Mouse (Mus musculus) midbrain, embryonic 16.5 days (tissue): ENCODE measurements around the gene Rrm1. TPM values are rescaled to one million over a fixed set of nuclear protein-coding genes. Genes with fewer than 3 reads are reported as not detected.
A peak's percentile ranks its signal among the peaks of the same experiment; 100 is the strongest.
"Not testable (repeated sequence)": the region's sequence is repeated elsewhere in the genome, so short reads cannot be mapped to it uniquely, and the experiment has no call there.

Source experiments
- ATAC-seq: fragments of 200-750 bp; cut with Nextera tagmentation; 2 replicates; pipeline ENCODE4 v1.8.0; 2017; ENCODE audit warnings: moderate TSS enrichment
- H3K27ac ChIP-seq: fragments of 300-500 bp; sonication (generic); 2 replicates; pipeline ENCODE4 v1.5.1; 2014; ENCODE audit warnings: mild to moderate bottlenecking, low read length, mixed read lengths
- H3K27me3 ChIP-seq: fragments of 300-500 bp; sonication (generic); 2 replicates; pipeline ENCODE4 v1.6.1; 2014; ENCODE audit warnings: low read depth, low read length, mixed read lengths; ENCODE audit not compliant: control insufficient read depth, insufficient read depth
- H3K36me3 ChIP-seq: fragments of 300-500 bp; sonication (generic); 2 replicates; pipeline ENCODE4 v1.6.1; 2014; ENCODE audit warnings: mild to moderate bottlenecking, low read length, moderate library complexity, mixed read lengths; ENCODE audit not compliant: control insufficient read depth, insufficient read depth
- H3K4me1 ChIP-seq: fragments of 300-500 bp; sonication (generic); 2 replicates; pipeline ENCODE4 v1.6.1; 2014; ENCODE audit warnings: mild to moderate bottlenecking, low read length, mixed read lengths; ENCODE audit not compliant: control insufficient read depth, insufficient read depth
- H3K4me2 ChIP-seq: fragments of 300-500 bp; sonication (generic); 2 replicates; pipeline ENCODE4 v1.6.1; 2014; ENCODE audit warnings: mild to moderate bottlenecking, low read length, mixed read lengths
- H3K4me3 ChIP-seq: fragments of 300-500 bp; sonication (generic); 2 replicates; pipeline ENCODE4 v1.5.1; 2014; ENCODE audit warnings: low read depth, mild to moderate bottlenecking, low read length, moderate library complexity, mixed read lengths
- H3K9ac ChIP-seq: fragments of 300-500 bp; sonication (generic); 2 replicates; pipeline ENCODE4 v1.6.1; 2014; ENCODE audit warnings: low read depth, low read length, mixed read lengths
- H3K9me3 ChIP-seq: fragments of 300-500 bp; sonication (generic); replicated peaks from 2 replicates; pipeline ENCODE4 v1.6.1; 2014; ENCODE audit warnings: mild to moderate bottlenecking, low read length, mixed read lengths; ENCODE audit not compliant: control insufficient read depth, poor library complexity, severe bottlenecking
- WGBS: fragments of 180-500 bp; shearing (Covaris S2); extraction: QIAGEN DNeasy Blood & Tissue Kit; methylation state at CpG from one replicate; pipeline ENCODE4 v1.1.7; 2014; 5-methylcytosine and 5-hydroxymethylcytosine counted together
- polyA plus RNA-seq: library from polyadenylated mRNA; unstranded; fragments of >200 nt; fragmentation: Nextera tagmentation; extraction: Ambion mirVana; gene quantifications from 2 replicates; pipeline ENCODE4 v1.2.1, GENCODE M21; 2015

The Rrm1 gene
- polyA plus RNA-seq, result 38.5 and 42.8 TPM in 2 replicates

DNA sequence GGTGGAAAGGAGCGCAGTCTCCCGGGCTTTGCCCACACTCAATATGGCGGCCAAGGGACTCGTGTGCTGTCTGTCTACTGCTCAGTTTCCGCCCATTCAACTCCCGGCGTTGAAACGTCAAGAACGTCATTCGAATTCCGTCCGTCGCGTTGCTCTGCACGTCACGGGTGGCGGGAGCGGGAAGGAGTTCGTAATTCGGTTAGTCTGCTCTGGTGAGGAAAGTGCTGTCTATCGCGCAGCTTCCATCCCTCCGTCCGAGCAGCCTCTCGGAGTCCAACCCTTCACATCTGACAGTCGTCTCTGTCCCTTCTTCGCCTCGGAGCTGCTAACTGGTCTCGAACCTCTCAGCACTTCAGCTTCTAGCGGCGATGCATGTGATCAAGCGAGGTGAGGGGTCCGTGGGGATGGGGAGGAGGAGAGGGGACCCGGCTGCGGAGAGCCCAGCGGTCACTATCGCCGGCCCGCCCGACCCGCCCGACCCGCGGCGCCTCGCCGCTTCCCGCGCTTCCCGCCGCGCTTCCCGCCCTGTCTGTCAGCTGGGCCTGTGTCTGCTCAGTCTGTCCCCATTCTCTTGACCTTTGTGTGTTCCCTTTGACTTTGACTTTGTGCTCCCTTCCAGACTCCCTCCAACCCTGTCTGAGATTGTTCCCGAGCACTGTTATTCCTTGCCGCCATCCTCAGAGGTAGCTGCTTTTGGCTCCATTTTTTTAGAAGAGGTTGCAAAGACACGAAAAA, at the start of gene Rrm1:
TSS of gene Rrm1 (plus strand) at position 39 of the 735 bp plus-strand sequence.
- peak within 1 kb of the TSS; percentile 59; the same call in 1 of the 2 replicates for H3K27ac ChIP-seq
- peak within 1 kb of the TSS; percentile 71 for H3K4me2 ChIP-seq
- peaks cover 18% of the 10 kb centered on the region for H3K4me1 ChIP-seq
- H3K9ac ChIP-seq, result peak within 1 kb of the TSS; percentile 65
- peak within 1 kb of the TSS; percentile 60 for H3K4me3 ChIP-seq
- no peaks in the 10 kb centered on the region; the same call in 1 of the 2 replicates for H3K27me3 ChIP-seq
- peak; percentile 100 for ATAC-seq
- no peaks in the 10 kb centered on the region for H3K9me3 ChIP-seq
- under 1% methylated on average over 55 of the region's 56 CpGs for WGBS
- 0 out of 2 replicates have a peak, but pooled peaks cover 2% of the 10 kb centered on the region for H3K36me3 ChIP-seq

GRCm38 (mm10) chr7:102393898-102394297, 47.6 kb upstream of the Rrm1 start:
- Histone ChIP-seq H3K36me3 (no peaks in the 10 kb centered on the region), H3K4me1 (no peaks in the 10 kb centered on the region), H3K4me2 (no peak overlapping the region), H3K27me3 (no peaks in the 10 kb centered on the region), H3K4me3 (no peak overlapping the region), H3K9ac (no peak overlapping the region), H3K9me3 (no peaks in the 10 kb centered on the region), H3K27ac (no peak overlapping the region)
- ATAC-seq, result no peak
- 87% methylated on average over 2 of the region's 2 CpGs for WGBS

DNA sequence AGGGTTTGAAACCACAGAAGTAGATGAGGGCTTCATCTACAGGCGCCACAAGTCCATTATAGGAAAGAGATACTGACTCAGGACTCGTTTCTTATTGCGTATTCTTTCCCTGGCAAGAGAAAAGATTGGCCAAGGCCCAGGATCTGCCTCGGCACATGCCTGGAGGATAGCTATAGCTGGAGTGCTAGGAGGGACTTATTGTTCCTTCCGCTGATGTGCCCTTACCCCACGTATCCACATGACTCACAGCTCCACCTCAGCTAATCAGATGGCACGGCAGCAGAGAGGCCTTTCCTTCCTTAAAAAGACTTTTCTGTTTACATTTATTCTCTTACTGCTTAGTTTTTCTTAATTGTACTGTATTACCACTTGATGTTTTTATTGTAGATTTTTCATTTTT, 45.6 kb upstream of the Rrm1 start:
- ATAC-seq, result no peak
- Histone ChIP-seq H3K4me3 (no peak overlapping the region), H3K4me2 (no peak overlapping the region), H3K36me3 (no peaks in the 10 kb centered on the region), H3K27ac (no peak overlapping the region), H3K27me3 (no peaks in the 10 kb centered on the region), H3K9ac (no peak overlapping the region), H3K9me3 (no peaks in the 10 kb centered on the region), H3K4me1 (no peaks in the 10 kb centered on the region)
- WGBS, result 87% methylated on average over 7 of the region's 7 CpGs

- no peak for ATAC-seq
- no peaks in the 10 kb centered on the region for H3K4me1 ChIP-seq
- H3K9me3 ChIP-seq, result no peaks in the 10 kb centered on the region
- no peak overlapping the region for H3K4me3 ChIP-seq
- no peak overlapping the region for H3K9ac ChIP-seq
- over 99% methylated on average over 3 of the region's 3 CpGs for WGBS
- H3K27ac ChIP-seq, result no peak overlapping the region
- H3K27me3 ChIP-seq, result no peaks in the 10 kb centered on the region
- no peak overlapping the region for H3K4me2 ChIP-seq
- H3K36me3 ChIP-seq, result no peaks in the 10 kb centered on the region
Measured at GRCm38 (mm10) chr7:102396331-102396730, 45.2 kb upstream of the Rrm1 start.

DNA sequence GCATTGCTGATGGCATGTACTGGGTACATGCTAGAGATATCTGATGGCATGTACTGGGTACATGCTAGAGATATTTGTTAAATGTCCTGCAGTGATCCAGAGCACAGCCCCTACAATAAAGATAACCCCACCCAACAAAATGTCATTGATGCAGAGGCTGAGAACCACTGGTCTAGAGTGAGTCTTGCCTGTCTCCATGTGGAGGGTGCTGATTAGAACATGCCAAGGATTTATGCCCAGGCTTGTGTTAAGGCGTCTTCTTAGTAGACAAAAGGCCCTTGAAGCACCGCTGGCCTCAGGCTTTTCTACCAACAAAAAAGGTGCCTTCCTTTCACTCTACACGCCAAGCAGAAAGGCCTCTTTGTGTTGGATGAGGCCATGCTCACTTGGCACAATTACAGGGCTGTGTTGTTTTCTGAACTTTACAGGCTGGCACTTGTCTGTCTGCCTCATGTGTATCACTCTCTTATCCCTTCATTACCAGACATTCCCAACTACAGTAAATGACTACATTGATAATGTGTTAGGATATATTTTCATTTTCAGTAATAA, 42.2 kb upstream of the Rrm1 start:
- Histone ChIP-seq H3K36me3 (no peaks in the 10 kb centered on the region), H3K27me3 (no peaks in the 10 kb centered on the region), H3K27ac (no peak overlapping the region), H3K4me1 (no peaks in the 10 kb centered on the region), H3K4me3 (no peak overlapping the region), H3K9me3 (no peaks in the 10 kb centered on the region), H3K9ac (no peak overlapping the region), H3K4me2 (no peak overlapping the region)
- 35% methylated on average over 3 of the region's 3 CpGs for WGBS
- no peak for ATAC-seq

- H3K27me3 ChIP-seq, result no peaks in the 10 kb centered on the region
- 96% methylated on average over 2 of the region's 2 CpGs for WGBS
- no peaks in the 10 kb centered on the region for H3K4me1 ChIP-seq
- H3K9ac ChIP-seq, result no peak overlapping the region
- H3K4me2 ChIP-seq, result no peak overlapping the region
- no peak for ATAC-seq
- no peaks in the 10 kb centered on the region for H3K36me3 ChIP-seq
- H3K27ac ChIP-seq, result no peak overlapping the region
- no peaks in the 10 kb centered on the region for H3K9me3 ChIP-seq
- H3K4me3 ChIP-seq, result no peak overlapping the region
Measured at GRCm38 (mm10) chr7:102404118-102404517, 37.4 kb upstream of the Rrm1 start.

DNA sequence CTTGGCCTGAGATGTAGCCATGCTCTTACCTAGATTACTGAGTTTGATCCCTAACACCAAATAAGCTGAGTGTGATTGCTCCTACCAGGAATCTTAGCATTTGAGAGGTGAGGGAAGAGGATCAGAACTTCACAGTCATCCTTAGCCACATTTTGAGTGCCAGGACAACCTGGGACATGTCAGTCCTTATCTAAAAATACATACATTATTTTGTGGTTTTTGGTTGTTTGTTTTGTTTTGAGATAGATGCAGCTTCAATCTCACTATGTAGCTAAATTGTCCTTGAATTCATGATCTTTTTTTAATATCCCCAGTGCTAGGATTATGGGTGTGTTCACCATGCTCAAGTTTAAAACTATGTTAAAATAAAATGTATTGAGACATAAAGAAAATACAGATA, 34.1 kb upstream of the Rrm1 start:
- Histone ChIP-seq H3K4me3 (no peak overlapping the region), H3K4me2 (no peak overlapping the region), H3K27me3 (no peaks in the 10 kb centered on the region), H3K27ac (no peak overlapping the region), H3K4me1 (no peaks in the 10 kb centered on the region), H3K9me3 (no peaks in the 10 kb centered on the region), H3K9ac (no peak overlapping the region), H3K36me3 (peaks cover 2% of the 10 kb centered on the region; the same call in 1 of the 2 replicates)
- no peak for ATAC-seq

GRCm38 (mm10) chr7:102415272-102415671, 26.2 kb upstream of the Rrm1 start:
- not testable (repeated sequence) for H3K4me2 ChIP-seq, H3K27ac ChIP-seq, ATAC-seq, H3K27me3 ChIP-seq, H3K4me1 ChIP-seq, H3K9me3 ChIP-seq, H3K9ac ChIP-seq, H3K4me3 ChIP-seq, H3K36me3 ChIP-seq
- WGBS, result 95% methylated on average over 9 of the region's 9 CpGs

GRCm38 (mm10) chr7:102415841-102416240, 25.7 kb upstream of the Rrm1 start:
- Histone ChIP-seq H3K9me3 (no peaks in the 10 kb centered on the region), H3K4me2 (no peak overlapping the region), H3K27ac (no peak overlapping the region), H3K4me1 (no peaks in the 10 kb centered on the region), H3K36me3 (peaks cover 2% of the 10 kb centered on the region; the same call in 1 of the 2 replicates), H3K4me3 (no peak overlapping the region), H3K9ac (no peak overlapping the region), H3K27me3 (no peaks in the 10 kb centered on the region)
- 39% methylated on average over 6 of the region's 6 CpGs for WGBS
- no peak for ATAC-seq
